Mouse (Mus musculus): ENCODE measurements around the gene Dcun1d1. TPM values are rescaled to one million over a fixed set of nuclear protein-coding genes. Genes with fewer than 3 reads are reported as not detected.

Dcun1d1 gene
- total and polyA plus RNA-seq, 3 experiments = 32.6 to 72.4 (median 42.3) TPM

DNA sequence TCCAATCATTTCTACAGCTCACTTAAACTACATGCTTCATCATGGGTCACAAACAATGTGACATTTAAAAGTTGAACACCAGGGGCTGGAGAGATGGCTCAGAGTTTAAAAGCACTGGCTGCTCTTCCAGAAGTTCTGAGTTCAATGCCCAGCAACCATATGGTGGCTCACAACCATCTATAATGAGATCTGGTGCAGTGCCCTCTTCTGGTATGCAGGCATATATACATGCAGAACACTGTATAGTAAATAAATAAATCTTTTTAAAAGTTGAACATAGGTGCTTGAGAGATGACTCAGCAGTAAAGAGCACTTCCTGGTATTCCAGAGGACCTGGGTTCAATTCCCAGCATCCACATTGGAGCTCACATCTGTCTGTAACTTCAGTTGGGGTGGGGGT lies 54.0 kb downstream of the Dcun1d1 start:
- Histone ChIP-seq H3K27me3 (replicated peaks) (no peaks in the 10 kb centered on the region), H3K9me3 (replicated peaks; ENCODE audit: low read length) (no peaks in the 10 kb centered on the region), H3K4me3 (replicated peaks in 1 of 3; ENCODE audit: low read depth in 2 of 3, low read length in 2 of 3, poor library complexity in 1 of 3) (no peak overlapping the region), H3K79me2 (replicated peaks; ENCODE audit: control insufficient read depth, extremely low read depth, insufficient read depth, poor library complexity, severe bottlenecking) (no peaks in the 10 kb centered on the region), H3K4me1 (ENCODE audit: control insufficient read depth in 1 of 2, insufficient read depth in 2 of 2) (peaks cover 0 to 4% of the 10 kb centered on the region in 2 experiments; a peak in 1 of 4 replicates), H3K36me3 (replicated peaks in 1 of 2; ENCODE audit: control insufficient read depth in 1 of 2, insufficient read depth in 1 of 2, low read length in 1 of 2) (peaks cover 0 to 5% of the 10 kb centered on the region in 2 experiments), H3K9ac (ENCODE audit: insufficient read depth, low read depth) (no peak overlapping the region), H3K27ac (ENCODE audit: insufficient read depth, low read depth) (no peak overlapping the region), H3K4me2 (ENCODE audit: insufficient read depth, low read depth, poor library complexity, severe bottlenecking) (no peak overlapping the region)
- dilution Hi-C loops (cut with MboI; ENCODE audit: extremely low pct_ligation_motif_present, extremely low pct_unique_long_range_greater_than_20kb, low sequenced_read_pairs) = no loop called here
- DNase-seq (ENCODE audit: extremely low read depth) = no peak
- TF ChIP-seq MAFK (IDR thresholded peaks at IDR 0.05; ENCODE audit: insufficient replicate concordance, low read length) = 0 out of 2 replicates have a peak, but pooled peaks have one; percentile 14
- TF ChIP-seq HCFC1 (IDR thresholded peaks at IDR 0.05; ENCODE audit: low read depth, low read length) = no peak
- TF ChIP-seq SMC3 (IDR thresholded peaks at IDR 0.05; ENCODE audit: low read depth, low read length) = peak; percentile 56
- TF ChIP-seq RAD21 (IDR thresholded peaks at IDR 0.05; ENCODE audit: low read depth, low read length) = peak; percentile 30
- TF ChIP-seq CTCF (conservative IDR thresholded peaks at IDR 0.05 in 1 of 2, IDR thresholded peaks at IDR 0.05 in 1 of 2; ENCODE audit: low read depth in 2 of 2, low read length in 2 of 2) = peak; percentile 9 to 62; a peak in 2 of 4 replicates
- TF ChIP-seq USF1 (IDR thresholded peaks at IDR 0.05; ENCODE audit: low read depth, low read length) = no peak
- in situ Hi-C loops (cut with MboI; ENCODE audit: low pct_ligation_motif_present, low pct_unique_long_range_greater_than_20kb, low sequenced_read_pairs) = loop anchor here (10.0 kb wide), 1 partner anchor 188 kb away; no protein-coding TSS in a partner anchor

DNA sequence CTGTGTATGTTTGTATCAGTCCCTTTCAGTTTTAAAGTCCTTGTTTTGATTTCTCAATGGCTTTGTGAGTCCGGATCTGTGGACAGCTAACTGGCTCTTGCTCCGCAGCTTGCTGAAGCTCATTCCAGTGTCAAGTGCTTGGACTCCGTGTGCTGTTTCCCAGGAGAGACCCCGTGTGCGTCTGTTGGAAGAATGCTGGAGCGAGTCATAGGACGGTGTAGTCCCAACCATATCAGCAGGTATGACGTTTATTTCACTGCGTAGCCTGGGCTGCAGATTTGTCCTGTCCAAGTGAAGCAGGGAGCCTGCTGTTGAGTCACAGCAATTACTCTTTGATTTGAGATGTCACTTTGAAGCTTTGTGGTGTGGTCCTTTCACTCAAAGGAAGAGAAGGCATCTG lies 87.9 kb downstream of the Dcun1d1 start:
- no peak for DNase-seq (ENCODE audit: extremely low read depth)
- Histone ChIP-seq H3K4me3 (replicated peaks in 1 of 3; ENCODE audit: low read depth in 2 of 3, low read length in 2 of 3, poor library complexity in 1 of 3) (no peak overlapping the region), H3K36me3 (replicated peaks in 1 of 2; ENCODE audit: control insufficient read depth in 1 of 2, insufficient read depth in 1 of 2, low read length in 1 of 2) (peaks cover 8 to 45% of the 10 kb centered on the region in 2 experiments), H3K4me2 (ENCODE audit: insufficient read depth, low read depth, poor library complexity, severe bottlenecking) (no peak overlapping the region), H3K27me3 (replicated peaks) (no peaks in the 10 kb centered on the region), H3K9ac (ENCODE audit: insufficient read depth, low read depth) (no peak overlapping the region), H3K27ac (ENCODE audit: insufficient read depth, low read depth) (no peak overlapping the region), H3K4me1 (ENCODE audit: control insufficient read depth in 1 of 2, insufficient read depth in 2 of 2) (no peaks in the 10 kb centered on the region), H3K79me2 (replicated peaks; ENCODE audit: control insufficient read depth, extremely low read depth, insufficient read depth, poor library complexity, severe bottlenecking) (no peaks in the 10 kb centered on the region), H3K9me3 (replicated peaks; ENCODE audit: low read length) (no peaks in the 10 kb centered on the region)
- in situ Hi-C loops (cut with MboI; ENCODE audit: low pct_ligation_motif_present, low pct_unique_long_range_greater_than_20kb, low sequenced_read_pairs) = no loop called here
- dilution Hi-C loops (cut with MboI; ENCODE audit: extremely low pct_ligation_motif_present, extremely low pct_unique_long_range_greater_than_20kb, low sequenced_read_pairs) = no loop called here
- TF ChIP-seq TCF12 (IDR thresholded peaks at IDR 0.05; ENCODE audit: low read depth, low read length) (no peak), EP300 (IDR thresholded peaks at IDR 0.05; ENCODE audit: low read length) (no peak), ETS1 (conservative IDR thresholded peaks at IDR 0.05; ENCODE audit: low read depth, low read length) (no peak), ZKSCAN1 (IDR thresholded peaks at IDR 0.05; ENCODE audit: borderline replicate concordance, low read depth, low read length) (no peak), PAX5 (IDR thresholded peaks at IDR 0.05; ENCODE audit: low read length) (no peak), POLR2A (IDR thresholded peaks at IDR 0.05; ENCODE audit: low read depth, low read length) (no peak), IRF4 (IDR thresholded peaks at IDR 0.05; ENCODE audit: low read depth, low read length) (no peak), NELFE (IDR thresholded peaks at IDR 0.05; ENCODE audit: low read depth, low read length) (no peak), MAZ (IDR thresholded peaks at IDR 0.05; ENCODE audit: low read depth, low read length) (no peak), JUN (IDR thresholded peaks at IDR 0.05; ENCODE audit: insufficient read depth, low read depth, low read length) (no peak), MXI1 (IDR thresholded peaks at IDR 0.05; ENCODE audit: low read depth, low read length) (no peak), ZMIZ1 (IDR thresholded peaks at IDR 0.05; ENCODE audit: low read depth, low read length) (no peak), ZC3H11A (IDR thresholded peaks at IDR 0.05; ENCODE audit: low read depth, low read length) (no peak), UBTF (IDR thresholded peaks at IDR 0.05; ENCODE audit: low read depth, low read length) (no peak), SIN3A (IDR thresholded peaks at IDR 0.05; ENCODE audit: low read length) (no peak)

Other genes starting within 250 kb of the Dcun1d1 start
- gene Atp11b, start 183.3 kb downstream of the Dcun1d1 start, total RNA-seq (2012; rRNA removed) = 19.1 and 24.5 TPM in 2 replicates
- 40.1 and 48.4 TPM in 2 replicates for gene Atp11b, start 183.3 kb downstream of the Dcun1d1 start, total RNA-seq (2014; rRNA removed)
- 42.4 and 45.9 TPM in 2 replicates for gene Atp11b, start 183.3 kb downstream of the Dcun1d1 start, polyA plus RNA-seq (2012; ENCODE audit: insufficient read length, low read depth)
- 12.8 and 13.4 TPM in 2 replicates for gene Mccc1, start 63.2 kb upstream of the Dcun1d1 start, total RNA-seq (2012; rRNA removed)
- gene Mccc1, start 63.2 kb upstream of the Dcun1d1 start, total RNA-seq (2014; rRNA removed) = 9.5 and 10.0 TPM in 2 replicates
- 30.0 and 37.9 TPM in 2 replicates for gene Mccc1, start 63.2 kb upstream of the Dcun1d1 start, polyA plus RNA-seq (2012; ENCODE audit: insufficient read length, low read depth)
- 0.04 TPM in 1 of 2 replicates, not detected in the other for gene Ccdc144b, start 116.1 kb upstream of the Dcun1d1 start, total RNA-seq (2012; rRNA removed)
- gene Ccdc144b, start 116.1 kb upstream of the Dcun1d1 start, total RNA-seq (2014; rRNA removed) = not detected in 2 replicates
- 0.05 and 0.10 TPM in 2 replicates for gene Ccdc144b, start 116.1 kb upstream of the Dcun1d1 start, polyA plus RNA-seq (2012; ENCODE audit: insufficient read length, low read depth)
- 61.7 and 62.2 TPM in 2 replicates for gene Acad9, start 128.5 kb upstream of the Dcun1d1 start, total RNA-seq (2012; rRNA removed)
- 77.8 and 85.7 TPM in 2 replicates for gene Acad9, start 128.5 kb upstream of the Dcun1d1 start, total RNA-seq (2014; rRNA removed)
- gene Acad9, start 128.5 kb upstream of the Dcun1d1 start, polyA plus RNA-seq (2012; ENCODE audit: insufficient read length, low read depth) = 86.1 and 86.4 TPM in 2 replicates
- 3.0 and 3.4 TPM in 2 replicates for gene D3Ertd254e, start 213.6 kb upstream of the Dcun1d1 start, total RNA-seq (2012; rRNA removed)
- 5.0 and 5.8 TPM in 2 replicates for gene D3Ertd254e, start 213.6 kb upstream of the Dcun1d1 start, total RNA-seq (2014; rRNA removed)
- 4.7 and 4.8 TPM in 2 replicates for gene D3Ertd254e, start 213.6 kb upstream of the Dcun1d1 start, polyA plus RNA-seq (2012; ENCODE audit: insufficient read length, low read depth)

Measured in CH12.LX (cell line).